Mouse (Mus musculus) hindbrain, embryonic 14.5 days (tissue): Measurements from ENCODE around the gene Kif13a. TPM values are rescaled to one million over a fixed set of nuclear protein-coding genes. Genes with fewer than 3 reads are reported as not detected.

Experiments used
- ATAC-seq: fragments of 200-750 bp; cut with Nextera tagmentation; 2 replicates; pipeline ENCODE4 v1.8.0; 2017; ENCODE audit warnings: moderate number of reproducible peaks, mild to moderate bottlenecking, moderate TSS enrichment, moderate library complexity; ENCODE audit not compliant: low FRiP score
- DNase-seq: peaks from one replicate; pipeline ENCODE4 v3.0.0-alpha.2; 2015; ENCODE audit warnings: low spot score
- H3K27ac ChIP-seq: fragments of 300-500 bp; sonication (generic); 2 replicates; pipeline ENCODE4 v1.5.1; 2014; ENCODE audit warnings: mild to moderate bottlenecking, moderate library complexity
- H3K27me3 ChIP-seq: fragments of 300-500 bp; sonication (generic); 2 replicates; pipeline ENCODE4 v1.6.1; 2014; ENCODE audit warnings: mild to moderate bottlenecking, low read length, mixed read lengths; ENCODE audit not compliant: control insufficient read depth, insufficient read depth
- H3K36me3 ChIP-seq: fragments of 300-500 bp; sonication (generic); replicated peaks from 2 replicates; pipeline ENCODE4 v1.6.1; 2014; ENCODE audit not compliant: control insufficient read depth, insufficient read depth
- H3K4me1 ChIP-seq: fragments of 300-500 bp; sonication (generic); replicated peaks from 2 replicates; pipeline ENCODE4 v1.6.1; 2014; ENCODE audit warnings: antibody characterized with exemption, low read length, mixed read lengths; ENCODE audit not compliant: control insufficient read depth, insufficient read depth
- H3K4me2 ChIP-seq: fragments of 300-500 bp; sonication (generic); replicated peaks from 2 replicates; pipeline ENCODE4 v1.6.1; 2014; ENCODE audit warnings: mild to moderate bottlenecking, moderate library complexity
- H3K4me3 ChIP-seq: fragments of 300-500 bp; sonication (generic); replicated peaks from 2 replicates; pipeline ENCODE4 v1.5.1; 2014; ENCODE audit warnings: mild to moderate bottlenecking, low read length
- H3K9ac ChIP-seq: fragments of 300-500 bp; sonication (generic); 2 replicates; pipeline ENCODE4 v1.6.1; 2014
- H3K9me3 ChIP-seq: fragments of 300-500 bp; sonication (generic); 2 replicates; pipeline ENCODE4 v1.6.1; 2016; ENCODE audit warnings: low read length; ENCODE audit not compliant: control insufficient read depth
- WGBS: fragments of 180-500 bp; shearing (Covaris S2); extraction: QIAGEN DNeasy Blood & Tissue Kit; methylation state at CpG from one replicate; pipeline ENCODE4 v1.1.7; 2014; 5-methylcytosine and 5-hydroxymethylcytosine counted together
- polyA plus RNA-seq: library from polyadenylated mRNA; unstranded; fragments of >200 nt; fragmentation: Nextera tagmentation; extraction: Ambion mirVana; gene quantifications from 2 replicates; pipeline ENCODE4 v1.2.1, GENCODE M21; 2014

Gene Kif13a
- polyA plus RNA-seq, 1 experiment from 2014 or later = 14.3 TPM

DNA sequence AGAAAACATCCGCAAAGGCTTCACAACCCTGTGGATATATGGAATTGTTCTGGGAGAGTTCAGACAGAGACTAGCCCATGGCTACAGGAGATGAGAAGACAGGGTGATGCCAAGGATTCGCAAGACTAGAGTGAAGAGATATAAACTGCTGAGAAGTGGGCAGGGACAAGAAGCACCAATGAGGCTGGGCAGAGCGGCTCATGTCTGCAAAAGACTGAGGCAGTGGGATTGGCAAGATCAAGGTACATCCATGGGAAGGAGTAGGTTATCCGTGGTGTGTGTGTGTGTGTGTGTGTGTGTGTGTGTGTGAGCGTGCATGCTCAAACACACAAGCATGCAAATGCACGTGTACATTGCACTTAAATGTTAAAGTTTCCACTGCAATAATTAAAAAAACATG, 49.4 kb downstream of the Kif13a start:
- H3K9me3 ChIP-seq = no peaks in the 10 kb centered on the region
- H3K4me1 ChIP-seq = peaks cover 3% of the 10 kb centered on the region; the same call in 1 of the 2 replicates
- 84% methylated on average over 6 of the region's 6 CpGs for WGBS
- H3K27ac ChIP-seq = no peak overlapping the region; the same call in 1 of the 2 replicates
- DNase-seq (no peak), ATAC-seq (no peak)
- no peaks in the 10 kb centered on the region for H3K36me3 ChIP-seq
- no peak overlapping the region for H3K4me2 ChIP-seq
- no peak overlapping the region for H3K9ac ChIP-seq
- H3K4me3 ChIP-seq = no peak overlapping the region
- no peaks in the 10 kb centered on the region for H3K27me3 ChIP-seq

GRCm38 (mm10) chr13:46877049-46877448, 52.6 kb downstream of the Kif13a start:
- Histone ChIP-seq H3K4me2 (no peak overlapping the region), H3K4me1 (peaks cover 5% of the 10 kb centered on the region; the same call in 1 of the 2 replicates), H3K27me3 (no peaks in the 10 kb centered on the region), H3K36me3 (no peaks in the 10 kb centered on the region), H3K9ac (no peak overlapping the region), H3K4me3 (no peak overlapping the region), H3K9me3 (no peaks in the 10 kb centered on the region), H3K27ac (no peak overlapping the region)
- ATAC-seq = no peak
- whole genome bisulfite sequencing = 84% methylated on average over 4 of the region's 4 CpGs
- no peak for DNase-seq

GRCm38 (mm10) chr13:46875377-46875776, 54.3 kb downstream of the Kif13a start:
- no peaks in the 10 kb centered on the region for H3K36me3 ChIP-seq
- H3K9me3 ChIP-seq = no peaks in the 10 kb centered on the region
- H3K4me1 ChIP-seq = peaks cover 6% of the 10 kb centered on the region; the same call in 1 of the 2 replicates
- H3K27me3 ChIP-seq = no peaks in the 10 kb centered on the region
- WGBS = 83% methylated on average over 6 of the region's 6 CpGs
- ATAC-seq (no peak), DNase-seq (no peak)
- no peak overlapping the region for H3K4me3 ChIP-seq
- no peak overlapping the region for H3K9ac ChIP-seq
- no peak overlapping the region for H3K4me2 ChIP-seq
- no peak overlapping the region for H3K27ac ChIP-seq

- 75% methylated on average over 11 of the region's 11 CpGs for WGBS
- H3K27ac ChIP-seq = 0 out of 2 replicates have a peak overlapping the region, but pooled peaks have one; percentile 16
- no peak overlapping the region for H3K4me2 ChIP-seq
- H3K27me3 ChIP-seq = no peaks in the 10 kb centered on the region
- no peak for DNase-seq
- H3K4me1 ChIP-seq = peaks cover 6% of the 10 kb centered on the region; the same call in 1 of the 2 replicates
- ATAC-seq = no peak
- no peaks in the 10 kb centered on the region for H3K36me3 ChIP-seq
- no peaks in the 10 kb centered on the region for H3K9me3 ChIP-seq
- no peak overlapping the region for H3K9ac ChIP-seq
- no peak overlapping the region for H3K4me3 ChIP-seq
These were observed 56.9 kb downstream of the Kif13a start for GRCm38 (mm10) chr13:46872732-46873131.

GRCm38 (mm10) chr13:46872194-46872593, 57.5 kb downstream of the Kif13a start:
- Histone ChIP-seq H3K9ac (no peak overlapping the region), H3K4me2 (no peak overlapping the region), H3K4me3 (no peak overlapping the region), H3K9me3 (no peaks in the 10 kb centered on the region), H3K36me3 (no peaks in the 10 kb centered on the region), H3K27ac (0 out of 2 replicates have a peak overlapping the region, but pooled peaks have one; percentile 16), H3K27me3 (no peaks in the 10 kb centered on the region), H3K4me1 (peaks cover 6% of the 10 kb centered on the region; the same call in 1 of the 2 replicates)
- 31% methylated on average over 6 of the region's 6 CpGs for WGBS
- DNase-seq (no peak), ATAC-seq (peak; percentile 48; the same call in 1 of the 2 replicates)

DNA sequence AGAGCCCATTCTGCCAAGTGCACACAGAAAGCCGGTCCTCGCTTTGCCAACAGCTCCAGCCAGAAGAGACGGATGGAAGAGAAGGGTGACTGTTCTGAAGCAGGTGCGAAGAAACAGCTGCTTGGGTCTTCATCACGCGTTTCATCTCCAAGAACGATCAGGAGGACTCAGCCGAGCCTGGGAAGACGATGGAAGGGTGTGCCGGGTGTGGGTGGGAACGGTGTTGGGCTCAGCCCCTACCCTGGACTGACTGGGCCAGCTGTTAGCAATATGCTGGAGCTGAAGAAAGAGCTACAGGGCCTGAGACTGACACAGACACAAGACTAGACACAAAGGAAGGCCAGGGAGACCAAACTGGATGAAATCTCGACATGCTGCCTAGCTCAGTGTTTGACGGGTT, 60.2 kb downstream of the Kif13a start:
- Histone ChIP-seq H3K36me3 (no peaks in the 10 kb centered on the region), H3K4me1 (peaks cover 6% of the 10 kb centered on the region; the same call in 1 of the 2 replicates), H3K9me3 (no peaks in the 10 kb centered on the region), H3K27ac (no peak overlapping the region), H3K4me2 (no peak overlapping the region), H3K4me3 (no peak overlapping the region), H3K27me3 (no peaks in the 10 kb centered on the region), H3K9ac (no peak overlapping the region)
- no peak for DNase-seq
- no peak for ATAC-seq
- WGBS = 95% methylated on average over 13 of the region's 13 CpGs

DNA sequence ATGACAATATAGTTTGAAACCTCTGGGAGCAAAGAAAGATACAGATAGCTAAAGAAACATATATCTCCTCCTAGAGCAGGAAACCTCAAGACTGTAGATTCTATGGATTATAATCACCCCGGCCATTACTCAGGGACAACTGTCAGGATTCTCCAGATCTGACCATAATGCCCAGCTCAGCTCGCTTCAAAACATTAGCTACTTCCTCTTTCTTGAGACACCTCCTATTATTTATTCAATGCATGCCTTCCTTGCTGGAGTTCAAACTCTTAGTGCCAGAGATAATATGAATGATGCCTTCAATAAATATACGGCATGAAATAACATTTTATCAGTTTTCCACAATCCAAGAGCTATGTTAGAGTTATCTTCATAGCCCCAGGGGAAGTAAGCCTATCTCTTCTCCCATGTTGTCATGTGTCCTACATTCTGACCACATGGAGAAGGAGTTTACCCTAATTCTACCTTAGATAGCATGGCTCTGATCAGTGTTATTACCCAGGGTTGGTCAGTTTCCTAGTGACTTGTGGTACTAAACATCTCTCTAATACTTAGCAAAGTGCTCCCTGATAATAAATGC, 66.4 kb downstream of the Kif13a start:
- 84% methylated on average over 3 of the region's 3 CpGs for WGBS
- DNase-seq (no peak), ATAC-seq (no peak)
- Histone ChIP-seq H3K9me3 (no peaks in the 10 kb centered on the region), H3K4me1 (no peaks in the 10 kb centered on the region), H3K27ac (no peak overlapping the region), H3K4me3 (no peak overlapping the region), H3K4me2 (no peak overlapping the region), H3K27me3 (no peaks in the 10 kb centered on the region), H3K36me3 (no peaks in the 10 kb centered on the region), H3K9ac (no peak overlapping the region)

DNA sequence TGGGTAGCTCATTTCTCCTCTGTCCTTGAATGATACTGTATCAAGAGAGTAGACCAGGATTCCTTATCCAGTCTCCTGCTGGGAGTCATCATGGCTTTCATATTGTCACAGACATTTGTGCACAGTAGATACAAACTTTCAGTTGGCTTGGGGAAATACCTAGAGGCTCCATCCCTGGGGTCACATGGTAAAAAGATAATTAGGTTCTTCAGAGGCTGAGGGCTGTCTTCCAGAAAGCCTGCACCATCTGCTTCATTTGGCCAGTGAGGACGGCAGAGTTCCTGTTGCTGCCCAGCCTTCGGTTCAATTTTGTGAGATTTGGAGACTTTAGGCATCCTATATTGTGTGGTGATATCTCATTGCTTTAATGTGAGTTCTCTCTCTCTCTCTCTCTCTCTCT, 69.8 kb downstream of the Kif13a start:
- DNase-seq (no peak), ATAC-seq (no peak)
- no peak overlapping the region for H3K4me2 ChIP-seq
- no peaks in the 10 kb centered on the region for H3K27me3 ChIP-seq
- 62% methylated on average over 2 of the region's 2 CpGs for WGBS
- no peak overlapping the region for H3K27ac ChIP-seq
- no peaks in the 10 kb centered on the region for H3K36me3 ChIP-seq
- no peaks in the 10 kb centered on the region for H3K4me1 ChIP-seq
- H3K9me3 ChIP-seq = no peaks in the 10 kb centered on the region
- H3K9ac ChIP-seq = no peak overlapping the region
- no peak overlapping the region for H3K4me3 ChIP-seq

GRCm38 (mm10) chr13:46859173-46859572, 70.5 kb downstream of the Kif13a start:
- Histone ChIP-seq H3K4me2 (no peak overlapping the region), H3K27ac (no peak overlapping the region), H3K9me3 (no peaks in the 10 kb centered on the region), H3K4me1 (no peaks in the 10 kb centered on the region), H3K36me3 (no peaks in the 10 kb centered on the region), H3K4me3 (no peak overlapping the region), H3K27me3 (no peaks in the 10 kb centered on the region), H3K9ac (no peak overlapping the region)
- ATAC-seq (no peak), DNase-seq (no peak)
- WGBS = 95% methylated on average over 2 of the region's 2 CpGs

GRCm38 (mm10) chr13:46858835-46859152, 70.9 kb downstream of the Kif13a start:
- no peaks in the 10 kb centered on the region for H3K9me3 ChIP-seq
- WGBS = 80% methylated on average over 8 of the region's 8 CpGs
- no peaks in the 10 kb centered on the region for H3K27me3 ChIP-seq
- DNase-seq (no peak), ATAC-seq (no peak)
- H3K4me1 ChIP-seq = no peaks in the 10 kb centered on the region
- no peak overlapping the region for H3K4me3 ChIP-seq
- H3K4me2 ChIP-seq = no peak overlapping the region
- H3K9ac ChIP-seq = no peak overlapping the region
- no peaks in the 10 kb centered on the region for H3K36me3 ChIP-seq
- H3K27ac ChIP-seq = no peak overlapping the region
